Comparison of ENCODE assay signal across 26 mouse cellular contexts in genomic region chr8:114580684-114581083, GRCm38 (mm10).
"Had no signal": no experiment of that assay in that cellular context is flagged by ENCODE, and none has a peak within 500 bp of the region (broad histone marks: within the 10 kb centered on the region; RNA-seq: fewer than 3 reads in every experiment).

No protein-coding gene starts in this region.

- H3K36me3 ChIP-seq: hindbrain, embryonic 12.5 days; hindbrain, embryonic 15.5 days; limb, embryonic 12.5 days; liver, embryonic 13.5 days; liver, embryonic 15.5 days had no signal

- ATAC-seq: hindbrain, postnatal 0 days; intestine, postnatal 0 days; liver, postnatal 0 days had no signal

- H3K4me3 ChIP-seq: gastrocnemius, adult 2 months; heart, embryonic 10.5 days; heart, embryonic 12.5 days; hindbrain, embryonic 12.5 days; hindbrain, embryonic 15.5 days; layer of hippocampus, adult 2 months; left cerebral cortex, adult 2 months; limb, embryonic 10.5 days; limb, embryonic 12.5 days; liver, embryonic 13.5 days; liver, embryonic 15.5 days had no signal

- H3K9me3 ChIP-seq: heart, embryonic 10.5 days; hindbrain, embryonic 12.5 days; hindbrain, embryonic 15.5 days; liver, embryonic 15.5 days had no signal

- H3K4me1 ChIP-seq: heart, embryonic 10.5 days; heart, embryonic 12.5 days; hindbrain, embryonic 15.5 days; limb, embryonic 12.5 days; liver, embryonic 13.5 days; liver, embryonic 15.5 days had no signal

- H3K9ac ChIP-seq: heart, embryonic 12.5 days; hindbrain, embryonic 12.5 days; hindbrain, embryonic 15.5 days; limb, embryonic 12.5 days; liver, embryonic 13.5 days; liver, embryonic 15.5 days; liver, postnatal 0 days had no signal

- DNase-seq: gastrocnemius, adult 2 months; gastrocnemius, postnatal 10 days; gastrocnemius, postnatal 25 days; heart, adult 18-20 months; heart, postnatal 14 days; heart, postnatal 36 days; kidney, adult 18-20 months; kidney, adult 8-10 months; kidney, postnatal 10 days; kidney, postnatal 25 days; kidney, postnatal 4 days; liver; liver, embryonic 13.5 days; liver, postnatal 0 days had no signal

- H3K27me3 ChIP-seq: heart, embryonic 12.5 days; hindbrain, embryonic 12.5 days; hindbrain, embryonic 15.5 days; liver, embryonic 13.5 days; liver, embryonic 15.5 days had no signal

- H3K27ac ChIP-seq: gastrocnemius, adult 2 months; heart, embryonic 10.5 days; hindbrain, embryonic 12.5 days; hindbrain, embryonic 15.5 days; hindbrain, postnatal 0 days; layer of hippocampus, adult 2 months; left cerebral cortex, adult 2 months; limb, embryonic 10.5 days; limb, embryonic 12.5 days; liver, embryonic 13.5 days; liver, embryonic 15.5 days had no signal

- H3K4me2 ChIP-seq: heart, embryonic 12.5 days; hindbrain, embryonic 12.5 days; hindbrain, embryonic 15.5 days; limb, embryonic 12.5 days; liver, embryonic 11.5 days; liver, embryonic 13.5 days; liver, embryonic 15.5 days had no signal
